Mouse (Mus musculus): ENCODE data around the gene Atp5d. TPM values are rescaled to one million over a fixed set of nuclear protein-coding genes. Genes with fewer than 3 reads are reported as not detected.

Gene Atp5d
- polyA plus RNA-seq, 1 experiment from 2014 or later: 1,132 TPM

DNA sequence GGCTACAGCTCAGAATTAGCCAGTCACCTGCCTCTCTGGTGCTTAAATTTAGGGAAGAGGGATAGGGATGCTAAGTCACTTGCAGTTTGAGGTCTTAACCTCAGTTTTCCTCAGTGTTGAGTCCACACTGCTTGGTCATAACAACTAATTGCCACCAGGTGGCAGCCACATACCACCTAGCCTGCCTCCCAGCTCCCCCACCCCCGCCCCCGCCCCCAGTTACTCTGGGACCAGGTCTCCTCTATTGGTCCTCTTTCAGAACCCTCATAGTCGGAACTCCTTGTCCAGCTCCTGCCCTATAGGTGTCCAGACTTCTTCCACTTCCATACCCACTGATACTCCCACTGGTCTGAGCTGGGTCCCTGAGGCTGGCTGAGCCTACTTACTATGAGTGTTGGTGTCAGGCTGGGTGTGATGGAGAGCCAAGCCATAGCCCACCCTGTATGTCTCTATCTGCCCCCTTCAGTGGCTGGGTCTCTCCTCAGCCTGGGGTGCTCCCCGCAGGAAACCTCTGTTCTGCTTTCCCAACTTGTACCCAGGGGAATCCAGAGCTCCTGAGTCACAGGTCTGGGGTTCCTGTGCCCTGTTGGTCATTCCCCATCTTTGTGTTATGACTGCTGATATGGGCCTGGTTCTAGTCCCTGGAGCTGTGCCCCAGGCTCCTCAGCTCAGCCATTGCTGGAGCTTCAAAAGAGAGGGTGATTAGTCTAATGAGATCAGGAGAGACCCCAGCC lies 37.3 kb downstream of the Atp5d start:
- ATAC-seq (replicated peaks; ENCODE audit: extremely low read depth, insufficient read depth, low FRiP score): no peak
- Histone ChIP-seq H3K36me3 (ENCODE audit: control insufficient read depth, insufficient read depth) (peaks cover 15% of the 10 kb centered on the region), H3K27me3 (ENCODE audit: control insufficient read depth, insufficient read depth, low read length) (no peaks in the 10 kb centered on the region; the same call in 1 of the 2 replicates), H3K4me2 (ENCODE audit: low read depth, low read length) (no peak overlapping the region), H3K27ac (ENCODE audit: low read length) (no peak overlapping the region), H3K9me3 (replicated peaks; ENCODE audit: control insufficient read depth, low read length) (no peaks in the 10 kb centered on the region), H3K4me1 (ENCODE audit: control insufficient read depth, insufficient read depth, low read length) (peaks cover 17% of the 10 kb centered on the region), H3K4me3 (ENCODE audit: low read length) (no peak overlapping the region), H3K9ac (ENCODE audit: low read length) (no peak overlapping the region)
- 26% methylated on average over 4 of the region's 4 CpGs for WGBS

DNA sequence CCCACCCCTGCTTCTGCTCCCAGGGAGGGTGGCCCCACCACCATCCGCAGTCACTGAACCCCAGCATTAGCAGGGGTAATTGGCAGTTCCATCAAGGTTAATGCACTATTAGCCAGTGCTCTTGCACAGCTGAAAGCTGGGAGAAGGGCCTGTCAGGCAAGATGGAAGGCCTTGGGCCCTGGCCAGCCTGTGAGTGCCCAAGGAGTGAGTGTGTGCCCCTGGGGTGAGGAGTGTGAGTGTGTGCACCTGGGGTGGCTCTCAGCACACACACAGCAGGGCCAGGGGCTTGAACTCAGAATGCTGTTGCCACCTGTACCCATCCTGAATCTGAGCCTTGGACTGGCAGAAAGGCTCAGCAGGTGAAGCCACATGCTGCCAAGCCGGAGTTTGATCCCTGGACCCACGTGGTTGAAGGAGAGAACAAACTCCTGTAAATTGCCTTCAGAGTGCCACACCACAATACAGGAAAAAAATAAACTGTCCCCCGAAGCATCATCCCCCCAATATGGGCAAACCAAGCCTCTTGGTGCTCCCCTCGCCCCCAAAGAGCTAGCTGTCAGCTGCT lies 37.9 kb downstream of the Atp5d start:
- Histone ChIP-seq H3K4me3 (ENCODE audit: low read length) (no peak overlapping the region), H3K27me3 (ENCODE audit: control insufficient read depth, insufficient read depth, low read length) (no peaks in the 10 kb centered on the region; the same call in 1 of the 2 replicates), H3K4me2 (ENCODE audit: low read depth, low read length) (no peak overlapping the region), H3K9me3 (replicated peaks; ENCODE audit: control insufficient read depth, low read length) (no peaks in the 10 kb centered on the region), H3K27ac (ENCODE audit: low read length) (no peak overlapping the region), H3K36me3 (ENCODE audit: control insufficient read depth, insufficient read depth) (peaks cover 9% of the 10 kb centered on the region), H3K4me1 (ENCODE audit: control insufficient read depth, insufficient read depth, low read length) (peaks cover 17% of the 10 kb centered on the region), H3K9ac (ENCODE audit: low read length) (no peak overlapping the region)
- no peak for ATAC-seq (replicated peaks; ENCODE audit: extremely low read depth, insufficient read depth, low FRiP score)
- 80% methylated on average over 5 of the region's 5 CpGs for WGBS

DNA sequence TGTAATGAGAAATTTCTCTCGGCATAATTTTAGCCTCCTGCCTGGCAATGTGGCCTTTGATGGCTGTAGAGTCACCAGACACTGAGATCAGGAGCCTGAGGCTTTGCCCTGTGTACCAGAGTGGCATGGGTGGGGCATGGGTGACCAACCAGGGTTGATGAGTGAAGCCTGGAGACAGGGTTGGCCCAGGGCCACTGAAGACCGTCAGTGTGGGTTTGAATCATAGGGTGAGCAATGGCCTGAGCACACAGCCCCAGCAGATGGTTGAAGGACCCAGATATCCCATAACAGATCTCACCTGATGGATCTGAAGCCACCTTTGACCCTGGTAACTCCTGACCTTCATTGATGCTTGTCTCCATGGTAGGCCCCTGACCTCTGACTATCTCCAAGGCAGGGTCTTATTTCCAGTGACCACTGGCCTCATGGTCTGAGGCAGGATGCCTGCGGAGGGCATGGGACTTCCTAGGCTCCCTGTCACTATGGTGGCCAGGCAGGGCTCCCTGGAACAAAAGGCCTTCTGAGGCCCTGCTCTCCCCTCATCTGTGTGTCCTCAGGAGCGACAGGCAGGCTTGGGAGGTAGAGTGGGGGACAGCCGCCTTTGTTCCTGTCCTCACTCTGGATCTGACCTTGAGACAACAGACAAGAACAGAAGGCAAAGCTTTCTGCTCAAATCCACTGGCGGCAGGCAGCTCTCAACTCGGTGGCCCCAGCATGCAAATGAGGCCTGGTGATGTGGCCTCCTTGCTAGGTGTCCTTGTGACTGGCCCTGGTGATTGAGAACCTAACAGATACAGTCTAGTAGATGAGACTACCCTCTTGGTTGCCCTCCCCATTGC lies 39.2 kb downstream of the Atp5d start:
- Histone ChIP-seq H3K4me1 (ENCODE audit: control insufficient read depth, insufficient read depth, low read length) (peaks cover 11% of the 10 kb centered on the region), H3K4me3 (ENCODE audit: low read length) (no peak overlapping the region), H3K36me3 (ENCODE audit: control insufficient read depth, insufficient read depth) (no peaks in the 10 kb centered on the region), H3K27me3 (ENCODE audit: control insufficient read depth, insufficient read depth, low read length) (no peaks in the 10 kb centered on the region; the same call in 1 of the 2 replicates), H3K4me2 (ENCODE audit: low read depth, low read length) (no peak overlapping the region), H3K9me3 (replicated peaks; ENCODE audit: control insufficient read depth, low read length) (no peaks in the 10 kb centered on the region), H3K9ac (ENCODE audit: low read length) (0 out of 2 replicates have a peak overlapping the region, but pooled peaks have one; percentile 2), H3K27ac (ENCODE audit: low read length) (no peak overlapping the region)
- no peak for ATAC-seq (replicated peaks; ENCODE audit: extremely low read depth, insufficient read depth, low FRiP score)
- WGBS: 55% methylated on average over 7 of the region's 7 CpGs

DNA sequence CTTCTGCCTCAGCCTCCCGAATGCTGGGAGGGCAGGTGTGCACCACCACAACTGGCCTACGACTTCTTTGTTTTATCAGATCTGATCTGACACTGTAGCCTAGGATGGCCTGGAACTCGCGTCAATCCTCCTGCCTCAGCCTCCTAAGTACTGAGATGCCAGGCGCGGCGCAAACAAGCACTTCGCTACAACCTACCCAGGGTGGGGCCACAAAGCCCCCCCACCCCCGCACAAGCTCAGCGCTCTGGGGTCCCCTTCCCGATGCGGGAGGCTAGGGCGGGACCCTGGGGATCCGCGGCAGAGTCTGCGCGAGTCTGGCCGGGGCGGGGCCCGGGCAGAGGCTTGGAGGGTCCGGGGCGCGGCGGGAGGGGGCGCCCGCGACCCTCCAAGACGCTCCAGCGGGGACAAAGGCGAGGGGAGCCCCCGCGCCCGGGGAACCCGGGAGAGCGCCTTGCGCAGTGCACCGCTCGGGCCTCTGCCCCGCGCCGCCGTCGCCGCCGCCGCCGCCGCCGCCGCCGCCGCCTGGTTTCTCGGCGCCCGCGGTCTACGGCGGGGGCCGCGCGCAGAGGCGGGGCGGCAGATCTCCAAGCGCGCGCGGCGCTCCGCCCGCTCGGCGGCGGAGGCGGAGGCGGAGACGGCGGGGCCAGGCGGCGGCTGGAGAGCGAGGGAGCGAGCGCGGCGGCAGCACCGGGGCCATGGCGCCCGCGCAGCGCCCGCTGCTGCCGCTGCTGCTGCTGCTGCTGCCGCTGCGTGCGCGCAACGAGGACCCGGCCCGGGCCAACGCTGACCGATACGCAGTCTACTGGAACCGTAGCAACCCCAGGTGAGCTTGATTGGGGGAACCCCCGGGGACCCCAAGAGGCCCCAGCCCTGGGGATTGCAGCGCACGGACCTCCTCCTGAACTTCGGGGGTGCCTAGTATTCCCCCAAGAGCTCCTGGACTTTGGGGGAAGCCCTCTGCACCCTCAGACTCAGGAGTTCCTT lies 40.9 kb downstream of the Atp5d start, which contains the start of gene Efna2:
Gene Efna2 (plus strand): TSS at position 415 of the 984 bp plus-strand sequence.
- H3K9me3 ChIP-seq (replicated peaks; ENCODE audit: control insufficient read depth, low read length): no peaks in the 10 kb centered on the region
- peaks cover 9% of the 10 kb centered on the region for H3K4me1 ChIP-seq (ENCODE audit: control insufficient read depth, insufficient read depth, low read length)
- peak within 1 kb of the TSS; percentile 74 for H3K4me3 ChIP-seq (ENCODE audit: low read length)
- peak within 1 kb of the TSS; percentile 7; the same call in 1 of the 2 replicates for H3K27ac ChIP-seq (ENCODE audit: low read length)
- no peaks in the 10 kb centered on the region for H3K36me3 ChIP-seq (ENCODE audit: control insufficient read depth, insufficient read depth)
- peak; percentile 50; the same call in 1 of the 2 replicates for ATAC-seq (replicated peaks; ENCODE audit: extremely low read depth, insufficient read depth, low FRiP score)
- peak within 1 kb of the TSS; percentile 78 for H3K4me2 ChIP-seq (ENCODE audit: low read depth, low read length)
- WGBS: 2% methylated on average over 79 of the region's 106 CpGs
- H3K9ac ChIP-seq (ENCODE audit: low read length): peak within 1 kb of the TSS; percentile 88
- no peaks in the 10 kb centered on the region; the same call in 1 of the 2 replicates for H3K27me3 ChIP-seq (ENCODE audit: control insufficient read depth, insufficient read depth, low read length)

DNA sequence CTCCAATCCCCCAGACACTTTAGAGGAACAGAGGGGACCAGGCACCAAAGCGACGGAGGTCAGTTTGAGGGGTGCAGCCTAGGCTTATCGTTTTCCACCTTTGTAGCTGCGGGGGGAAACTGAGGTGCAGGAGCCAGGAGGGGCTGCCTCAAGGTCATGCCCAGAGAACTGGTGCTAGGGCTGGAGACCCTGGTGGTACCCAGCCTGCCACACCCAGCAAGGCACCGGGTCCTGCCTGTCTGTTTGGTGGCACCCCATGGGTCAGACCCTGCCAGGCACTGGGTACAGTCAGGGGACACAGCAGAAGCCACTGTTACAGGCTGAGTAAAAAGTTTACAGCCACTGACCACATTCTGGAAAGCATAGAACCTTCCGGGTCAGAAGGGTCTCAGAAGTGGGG lies 41.9 kb downstream of the Atp5d start:
- H3K27me3 ChIP-seq (ENCODE audit: control insufficient read depth, insufficient read depth, low read length): no peaks in the 10 kb centered on the region; the same call in 1 of the 2 replicates
- peak overlapping the region; percentile 74 for H3K4me3 ChIP-seq (ENCODE audit: low read length)
- H3K36me3 ChIP-seq (ENCODE audit: control insufficient read depth, insufficient read depth): no peaks in the 10 kb centered on the region
- no peaks in the 10 kb centered on the region for H3K9me3 ChIP-seq (replicated peaks; ENCODE audit: control insufficient read depth, low read length)
- no peak overlapping the region for H3K27ac ChIP-seq (ENCODE audit: low read length)
- no peak for ATAC-seq (replicated peaks; ENCODE audit: extremely low read depth, insufficient read depth, low FRiP score)
- H3K4me1 ChIP-seq (ENCODE audit: control insufficient read depth, insufficient read depth, low read length): peaks cover 9% of the 10 kb centered on the region
- peak overlapping the region; percentile 78 for H3K4me2 ChIP-seq (ENCODE audit: low read depth, low read length)
- H3K9ac ChIP-seq (ENCODE audit: low read length): peak overlapping the region; percentile 88
- 55% methylated on average over 6 of the region's 6 CpGs for WGBS

DNA sequence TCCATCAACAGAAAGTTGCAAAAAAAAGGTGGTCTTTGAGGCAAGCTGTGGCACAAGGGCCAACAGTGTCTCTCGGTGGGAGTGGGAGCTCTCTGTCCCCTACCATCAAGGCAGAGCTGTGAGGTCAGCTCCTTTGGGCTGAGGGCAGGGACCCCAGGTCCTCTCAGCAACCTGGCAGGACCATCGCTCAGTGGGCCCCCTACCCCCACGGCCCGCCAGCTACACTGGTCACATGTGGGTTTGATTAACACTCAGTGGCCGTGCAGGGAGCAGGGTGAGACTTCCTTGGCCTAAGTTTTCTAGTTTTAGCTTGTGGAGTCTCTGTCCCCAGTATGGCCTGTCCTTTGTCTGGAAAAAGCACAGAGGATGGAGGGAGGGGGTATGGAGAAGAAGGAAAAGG lies 42.4 kb downstream of the Atp5d start:
- Histone ChIP-seq H3K4me2 (ENCODE audit: low read depth, low read length) (no peak overlapping the region), H3K9ac (ENCODE audit: low read length) (no peak overlapping the region), H3K27ac (ENCODE audit: low read length) (no peak overlapping the region), H3K4me3 (ENCODE audit: low read length) (no peak overlapping the region), H3K9me3 (replicated peaks; ENCODE audit: control insufficient read depth, low read length) (no peaks in the 10 kb centered on the region), H3K36me3 (ENCODE audit: control insufficient read depth, insufficient read depth) (no peaks in the 10 kb centered on the region), H3K4me1 (ENCODE audit: control insufficient read depth, insufficient read depth, low read length) (peaks cover 9% of the 10 kb centered on the region), H3K27me3 (ENCODE audit: control insufficient read depth, insufficient read depth, low read length) (peaks cover 2% of the 10 kb centered on the region)
- 61% methylated on average over 5 of the region's 5 CpGs for WGBS
- no peak for ATAC-seq (replicated peaks; ENCODE audit: extremely low read depth, insufficient read depth, low FRiP score)

DNA sequence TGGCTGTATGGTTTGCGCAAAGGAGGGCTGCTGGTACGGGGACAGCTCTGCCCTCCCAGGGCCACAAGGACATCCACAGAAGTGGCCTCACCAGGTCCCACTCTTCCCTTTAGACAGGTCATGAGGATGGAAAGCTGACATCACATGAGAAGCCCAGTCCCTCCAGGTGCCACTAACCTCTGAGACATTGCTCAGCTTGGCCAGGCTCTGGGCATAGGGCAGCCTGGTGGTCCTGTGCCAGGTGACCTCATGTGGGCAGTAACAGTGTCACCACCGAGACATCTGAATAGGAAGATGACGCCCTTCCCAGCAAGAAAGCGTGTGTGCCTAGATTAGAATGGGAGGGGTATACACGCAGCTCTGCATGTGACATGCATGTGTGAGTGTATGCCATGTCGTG lies 44.1 kb downstream of the Atp5d start:
- Histone ChIP-seq H3K9me3 (replicated peaks; ENCODE audit: control insufficient read depth, low read length) (no peaks in the 10 kb centered on the region), H3K4me2 (ENCODE audit: low read depth, low read length) (no peak overlapping the region), H3K4me3 (ENCODE audit: low read length) (no peak overlapping the region), H3K4me1 (ENCODE audit: control insufficient read depth, insufficient read depth, low read length) (peaks cover 8% of the 10 kb centered on the region), H3K27ac (ENCODE audit: low read length) (no peak overlapping the region), H3K27me3 (ENCODE audit: control insufficient read depth, insufficient read depth, low read length) (peaks cover 3% of the 10 kb centered on the region), H3K9ac (ENCODE audit: low read length) (no peak overlapping the region), H3K36me3 (ENCODE audit: control insufficient read depth, insufficient read depth) (no peaks in the 10 kb centered on the region)
- no peak for ATAC-seq (replicated peaks; ENCODE audit: extremely low read depth, insufficient read depth, low FRiP score)
- 85% methylated on average over 7 of the region's 7 CpGs for WGBS

DNA sequence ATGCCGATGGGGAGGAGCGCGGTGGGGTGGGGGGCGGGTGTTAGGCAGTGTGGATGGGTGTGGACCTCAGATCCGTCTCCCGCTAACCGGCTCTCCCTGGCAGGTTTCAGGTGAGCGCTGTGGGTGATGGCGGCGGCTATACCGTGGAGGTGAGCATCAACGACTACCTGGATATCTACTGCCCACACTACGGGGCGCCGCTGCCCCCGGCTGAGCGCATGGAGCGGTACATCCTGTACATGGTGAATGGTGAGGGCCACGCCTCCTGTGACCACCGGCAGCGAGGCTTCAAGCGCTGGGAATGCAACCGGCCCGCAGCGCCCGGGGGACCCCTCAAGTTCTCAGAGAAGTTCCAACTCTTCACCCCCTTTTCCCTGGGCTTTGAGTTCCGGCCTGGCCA lies 48.2 kb downstream of the Atp5d start:
- WGBS: 49% methylated on average over 27 of the region's 27 CpGs
- no peaks in the 10 kb centered on the region for H3K36me3 ChIP-seq (ENCODE audit: control insufficient read depth, insufficient read depth)
- H3K4me1 ChIP-seq (ENCODE audit: control insufficient read depth, insufficient read depth, low read length): peaks cover 3% of the 10 kb centered on the region; the same call in 1 of the 2 replicates
- H3K27ac ChIP-seq (ENCODE audit: low read length): no peak overlapping the region
- no peak for ATAC-seq (replicated peaks; ENCODE audit: extremely low read depth, insufficient read depth, low FRiP score)
- no peak overlapping the region for H3K4me3 ChIP-seq (ENCODE audit: low read length)
- peaks cover 19% of the 10 kb centered on the region for H3K27me3 ChIP-seq (ENCODE audit: control insufficient read depth, insufficient read depth, low read length)
- H3K9me3 ChIP-seq (replicated peaks; ENCODE audit: control insufficient read depth, low read length): no peaks in the 10 kb centered on the region
- H3K4me2 ChIP-seq (ENCODE audit: low read depth, low read length): no peak overlapping the region
- H3K9ac ChIP-seq (ENCODE audit: low read length): no peak overlapping the region

Data from heart, embryonic 16.5 days (tissue).